Mouse (Mus musculus): ENCODE results near the gene Fam92b. TPM values are rescaled to one million over a fixed set of nuclear protein-coding genes. Genes with fewer than 3 reads are reported as not detected.

Fam92b gene
- total and polyA plus RNA-seq, 3 experiments, result not detected

- TF ChIP-seq UBTF (IDR thresholded peaks at IDR 0.05; ENCODE audit: borderline replicate concordance, insufficient read depth, low read depth, low read length) (no peak), CTCF (IDR thresholded peaks at IDR 0.05 in 2 of 3, conservative IDR thresholded peaks at IDR 0.05 in 1 of 3; ENCODE audit: control insufficient read depth in 1 of 3, insufficient read depth in 1 of 3, low read depth in 2 of 3, low read length in 3 of 3, poor library complexity in 1 of 3, severe bottlenecking in 1 of 3) (no peak), TAL1 (IDR thresholded peaks at IDR 0.05; ENCODE audit: low read length) (no peak), RCOR1 (IDR thresholded peaks at IDR 0.05; ENCODE audit: low read depth, low read length) (no peak), POLR2AphosphoS5 (IDR thresholded peaks at IDR 0.05; ENCODE audit: borderline replicate concordance, low read depth, low read length) (no peak), USF2 (IDR thresholded peaks at IDR 0.05; ENCODE audit: borderline replicate concordance in 1 of 2, insufficient read depth in 1 of 2, low read depth in 1 of 2, low read length in 2 of 2) (no peak), USF1 (IDR thresholded peaks at IDR 0.05; ENCODE audit: low read depth, low read length) (no peak), ZNF384 (IDR thresholded peaks at IDR 0.05; ENCODE audit: low read depth, low read length) (no peak), ZKSCAN1 (IDR thresholded peaks at IDR 0.05; ENCODE audit: low read depth, low read length) (no peak), GATA1 (IDR thresholded peaks at IDR 0.05; ENCODE audit: low read depth, low read length) (no peak), SIN3A (IDR thresholded peaks at IDR 0.05; ENCODE audit: low read length) (no peak), MAX (IDR thresholded peaks at IDR 0.05; ENCODE audit: low read length) (no peak), ELF1 (IDR thresholded peaks at IDR 0.05; ENCODE audit: low read depth, low read length) (no peak)
- H3K27me3 ChIP-seq (ENCODE audit: control insufficient read depth in 1 of 2, insufficient read depth in 2 of 2, low read length in 2 of 2), result no peaks in the 10 kb centered on the region
These were observed 2.7 kb downstream of the Fam92b start for GRCm38 (mm10) chr8:120174606-120175005.

DNA sequence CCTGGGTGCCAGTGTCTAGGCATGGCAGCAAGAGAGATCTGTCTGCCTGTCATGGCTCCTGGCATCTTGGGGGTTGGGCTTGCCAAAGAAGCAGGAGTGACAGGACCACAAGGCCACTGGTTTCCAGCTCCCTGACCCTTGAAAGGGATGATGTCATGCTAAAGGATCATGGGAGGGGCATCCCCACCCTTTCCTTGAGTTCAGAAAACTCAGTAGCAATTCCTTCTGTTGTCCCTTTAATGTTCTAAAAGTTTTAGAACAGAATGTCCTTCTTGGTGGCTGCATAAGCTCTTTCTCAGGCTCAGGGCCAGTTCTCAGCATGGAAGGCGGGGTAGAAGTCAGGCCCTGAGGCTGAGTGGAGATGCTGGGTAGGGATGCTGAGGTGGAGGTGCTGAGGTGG is 4.1 kb downstream of the Fam92b start:
- Histone ChIP-seq H3K9me3 (replicated peaks; ENCODE audit: insufficient read depth, low read length) (no peaks in the 10 kb centered on the region), H3K79me2 (ENCODE audit: control insufficient read depth, insufficient read depth, low read length, poor library complexity) (no peaks in the 10 kb centered on the region), H3K27me3 (ENCODE audit: control insufficient read depth in 1 of 2, insufficient read depth in 2 of 2, low read length in 2 of 2) (no peaks in the 10 kb centered on the region; a peak in 1 of 4 replicates), H3K9ac (ENCODE audit: control insufficient read depth, low read depth, low read length, poor library complexity, severe bottlenecking) (no peak overlapping the region), H3K4me3 (ENCODE audit: control insufficient read depth in 1 of 2, insufficient read depth in 1 of 2, low read depth in 2 of 2, low read length in 2 of 2) (no peak overlapping the region), H3K36me3 (ENCODE audit: control insufficient read depth in 1 of 2, insufficient read depth in 2 of 2, low read length in 2 of 2) (no peaks in the 10 kb centered on the region), H3K4me1 (ENCODE audit: control insufficient read depth in 1 of 2, insufficient read depth in 2 of 2, low read length in 2 of 2) (no peaks in the 10 kb centered on the region), H3K27ac (ENCODE audit: control insufficient read depth, low read depth, low read length) (no peak overlapping the region)
- TF ChIP-seq TAL1 (IDR thresholded peaks at IDR 0.05; ENCODE audit: low read length), result no peak
- no peak for TF ChIP-seq ETS1 (IDR thresholded peaks at IDR 0.05; ENCODE audit: low read depth, low read length)
- no peak for TF ChIP-seq MAX (IDR thresholded peaks at IDR 0.05; ENCODE audit: low read length)
- TF ChIP-seq ELF1 (IDR thresholded peaks at IDR 0.05; ENCODE audit: low read depth, low read length), result no peak
- TF ChIP-seq KAT2A (conservative IDR thresholded peaks at IDR 0.05; ENCODE audit: low read depth, low read length), result no peak
- no peak for TF ChIP-seq SMC3 (IDR thresholded peaks at IDR 0.05; ENCODE audit: low read depth, low read length)
- no peak for TF ChIP-seq NELFE (IDR thresholded peaks at IDR 0.05; ENCODE audit: low read depth, low read length)
- no peak for DNase-seq (ENCODE audit: low read depth, low spot score)

More at GRCm38 (mm10) chr8:120174606-120175005, 2.7 kb downstream of the Fam92b start:
- no peaks in the 10 kb centered on the region for H3K79me2 ChIP-seq (ENCODE audit: control insufficient read depth, insufficient read depth, low read length, poor library complexity)
- no peaks in the 10 kb centered on the region for H3K4me1 ChIP-seq (ENCODE audit: control insufficient read depth in 1 of 2, insufficient read depth in 2 of 2, low read length in 2 of 2)
- no peak overlapping the region for H3K27ac ChIP-seq (ENCODE audit: control insufficient read depth, low read depth, low read length)
- H3K36me3 ChIP-seq (ENCODE audit: control insufficient read depth in 1 of 2, insufficient read depth in 2 of 2, low read length in 2 of 2), result no peaks in the 10 kb centered on the region
- no peak overlapping the region for H3K4me3 ChIP-seq (ENCODE audit: control insufficient read depth in 1 of 2, insufficient read depth in 1 of 2, low read depth in 2 of 2, low read length in 2 of 2)
- no peak for DNase-seq (ENCODE audit: low read depth, low spot score)
- H3K9me3 ChIP-seq (replicated peaks; ENCODE audit: insufficient read depth, low read length), result no peaks in the 10 kb centered on the region
- H3K9ac ChIP-seq (ENCODE audit: control insufficient read depth, low read depth, low read length, poor library complexity, severe bottlenecking), result no peak overlapping the region

Data from MEL (cell line).